Mouse (Mus musculus): ENCODE measurements around the gene Pycr2. TPM values are rescaled to one million over a fixed set of nuclear protein-coding genes. Genes with fewer than 3 reads are reported as not detected.

Pycr2 gene
- polyA plus RNA-seq, 1 experiment from 2014 or later: 46.0 TPM

DNA sequence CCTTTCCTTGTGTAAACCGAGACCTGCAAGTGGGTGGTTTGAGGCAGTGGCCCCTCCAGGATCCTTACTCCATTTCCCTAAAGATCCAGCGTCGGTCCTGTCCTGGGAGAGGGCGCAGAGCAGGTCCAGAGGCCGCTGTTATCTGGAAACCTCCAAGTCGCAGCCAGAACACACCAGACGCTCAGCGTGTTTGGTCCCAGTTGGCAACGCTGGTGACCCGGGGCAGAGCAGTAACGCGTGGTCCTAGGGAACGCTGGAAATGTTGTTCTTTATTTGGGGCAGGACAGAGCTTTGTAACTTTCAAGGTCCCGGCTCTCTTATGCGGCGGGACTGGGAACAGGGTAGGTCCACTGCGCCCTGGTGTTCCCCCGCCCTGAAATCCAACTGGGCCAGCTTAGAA is 37.6 kb downstream of the Pycr2 start:
- Histone ChIP-seq H3K27me3 (ENCODE audit: control insufficient read depth, insufficient read depth, low read length) (peaks cover 9% of the 10 kb centered on the region; the same call in 1 of the 2 replicates), H3K36me3 (ENCODE audit: control insufficient read depth, insufficient read depth, low read length) (peaks cover 3% of the 10 kb centered on the region), H3K4me2 (ENCODE audit: low read length) (peak overlapping the region; percentile 88), H3K27ac (replicated peaks in 1 of 2; ENCODE audit: control insufficient read depth in 1 of 2, insufficient read depth in 1 of 2, low read depth in 2 of 2, low read length in 2 of 2) (peak overlapping the region; percentile 86 to 88), H3K9ac (ENCODE audit: low read length) (peak overlapping the region; percentile 87), H3K4me1 (ENCODE audit: control insufficient read depth in 2 of 2, insufficient read depth in 2 of 2, low read length in 2 of 2) (peaks cover 25 to 40% of the 10 kb centered on the region in 2 experiments; a peak in 3 of 4 replicates), H3K4me3 (ENCODE audit: control insufficient read depth in 1 of 2, insufficient read depth in 1 of 2, low read depth in 1 of 2, low read length in 2 of 2) (peak overlapping the region; percentile 91 to 92), H3K9me3 (ENCODE audit: control insufficient read depth, low read length) (no peaks in the 10 kb centered on the region)
- WGBS: 2% methylated on average over 18 of the region's 18 CpGs
- no peak for ATAC-seq (ENCODE audit: insufficient number of reproducible peaks, insufficient read depth, low FRiP score, low read depth)

- Histone ChIP-seq H3K9ac (ENCODE audit: low read length) (peak within 1 kb of the TSS; percentile 87), H3K4me2 (ENCODE audit: low read length) (peak within 1 kb of the TSS; percentile 88), H3K27ac (replicated peaks in 1 of 2; ENCODE audit: control insufficient read depth in 1 of 2, insufficient read depth in 1 of 2, low read depth in 2 of 2, low read length in 2 of 2) (peak within 1 kb of the TSS; percentile 86 to 88), H3K4me3 (ENCODE audit: control insufficient read depth in 1 of 2, insufficient read depth in 1 of 2, low read depth in 1 of 2, low read length in 2 of 2) (peak within 1 kb of the TSS; percentile 91 to 92), H3K9me3 (ENCODE audit: control insufficient read depth, low read length) (no peaks in the 10 kb centered on the region), H3K27me3 (ENCODE audit: control insufficient read depth, insufficient read depth, low read length) (peaks cover 8% of the 10 kb centered on the region; the same call in 1 of the 2 replicates), H3K36me3 (ENCODE audit: control insufficient read depth, insufficient read depth, low read length) (peaks cover 9% of the 10 kb centered on the region), H3K4me1 (ENCODE audit: control insufficient read depth in 2 of 2, insufficient read depth in 2 of 2, low read length in 2 of 2) (peaks cover 25 to 40% of the 10 kb centered on the region in 2 experiments; a peak in 3 of 4 replicates)
- peak; percentile 45 for ATAC-seq (ENCODE audit: insufficient number of reproducible peaks, insufficient read depth, low FRiP score, low read depth)
- under 1% methylated on average over 68 of the region's 73 CpGs for WGBS
Measured at GRCm38 (mm10) chr1:180942166-180943031, 38.3 kb downstream of the Pycr2 start, which contains the start of gene Tmem63a. Tmem63a (plus strand) TSS chr1:180942344.

- H3K27ac ChIP-seq (replicated peaks in 1 of 2; ENCODE audit: control insufficient read depth in 1 of 2, insufficient read depth in 1 of 2, low read depth in 2 of 2, low read length in 2 of 2): peak overlapping the region; percentile 86 to 88; a peak in 3 of 4 replicates
- H3K4me1 ChIP-seq (ENCODE audit: control insufficient read depth in 2 of 2, insufficient read depth in 2 of 2, low read length in 2 of 2): peaks cover 25 to 40% of the 10 kb centered on the region in 2 experiments; a peak in 3 of 4 replicates
- H3K9ac ChIP-seq (ENCODE audit: low read length): peak overlapping the region; percentile 87
- peaks cover under 1% of the 10 kb centered on the region; the same call in 1 of the 2 replicates for H3K27me3 ChIP-seq (ENCODE audit: control insufficient read depth, insufficient read depth, low read length)
- H3K36me3 ChIP-seq (ENCODE audit: control insufficient read depth, insufficient read depth, low read length): peaks cover 15% of the 10 kb centered on the region
- 45% methylated on average over 11 of the region's 11 CpGs for WGBS
- H3K9me3 ChIP-seq (ENCODE audit: control insufficient read depth, low read length): no peaks in the 10 kb centered on the region
- H3K4me3 ChIP-seq (ENCODE audit: control insufficient read depth in 1 of 2, insufficient read depth in 1 of 2, low read depth in 1 of 2, low read length in 2 of 2): peak overlapping the region; percentile 91 to 92
- ATAC-seq (ENCODE audit: insufficient number of reproducible peaks, insufficient read depth, low FRiP score, low read depth): no peak
- peak overlapping the region; percentile 88 for H3K4me2 ChIP-seq (ENCODE audit: low read length)
Measured at GRCm38 (mm10) chr1:180943032-180943644, 39.0 kb downstream of the Pycr2 start.

DNA sequence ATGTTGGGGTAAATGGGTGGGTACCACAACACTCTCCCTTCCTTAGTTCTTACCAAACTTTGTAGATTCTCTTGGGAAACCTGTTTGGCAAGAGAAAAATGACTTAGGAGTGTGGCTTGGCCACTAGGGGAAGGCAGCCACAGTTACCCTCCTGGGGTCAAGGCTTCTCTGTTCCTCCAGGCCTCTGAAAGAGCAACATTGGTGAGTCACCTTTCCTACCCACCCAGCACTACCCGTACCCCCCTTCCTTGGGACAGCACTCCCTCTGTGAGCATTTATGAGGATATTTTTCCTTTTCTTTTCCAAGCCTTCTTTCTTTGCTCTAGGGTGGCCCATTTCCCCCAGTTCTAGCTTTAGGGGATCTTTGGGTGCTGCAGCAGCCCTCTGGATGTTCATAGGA is 39.8 kb downstream of the Pycr2 start:
- H3K4me2 ChIP-seq (ENCODE audit: low read length): no peak overlapping the region; the same call in 1 of the 2 replicates
- peaks cover 25 to 40% of the 10 kb centered on the region in 2 experiments; a peak in 3 of 4 replicates for H3K4me1 ChIP-seq (ENCODE audit: control insufficient read depth in 2 of 2, insufficient read depth in 2 of 2, low read length in 2 of 2)
- no peaks in the 10 kb centered on the region for H3K27me3 ChIP-seq (ENCODE audit: control insufficient read depth, insufficient read depth, low read length)
- peaks cover 23% of the 10 kb centered on the region for H3K36me3 ChIP-seq (ENCODE audit: control insufficient read depth, insufficient read depth, low read length)
- WGBS: 58% methylated on average over 1 of the region's 1 CpGs
- ATAC-seq (ENCODE audit: insufficient number of reproducible peaks, insufficient read depth, low FRiP score, low read depth): no peak
- H3K9ac ChIP-seq (ENCODE audit: low read length): no peak overlapping the region
- no peak overlapping the region for H3K27ac ChIP-seq (replicated peaks in 1 of 2; ENCODE audit: control insufficient read depth in 1 of 2, insufficient read depth in 1 of 2, low read depth in 2 of 2, low read length in 2 of 2)
- H3K4me3 ChIP-seq (ENCODE audit: control insufficient read depth in 1 of 2, insufficient read depth in 1 of 2, low read depth in 1 of 2, low read length in 2 of 2): no peak overlapping the region
- no peaks in the 10 kb centered on the region for H3K9me3 ChIP-seq (ENCODE audit: control insufficient read depth, low read length)

DNA sequence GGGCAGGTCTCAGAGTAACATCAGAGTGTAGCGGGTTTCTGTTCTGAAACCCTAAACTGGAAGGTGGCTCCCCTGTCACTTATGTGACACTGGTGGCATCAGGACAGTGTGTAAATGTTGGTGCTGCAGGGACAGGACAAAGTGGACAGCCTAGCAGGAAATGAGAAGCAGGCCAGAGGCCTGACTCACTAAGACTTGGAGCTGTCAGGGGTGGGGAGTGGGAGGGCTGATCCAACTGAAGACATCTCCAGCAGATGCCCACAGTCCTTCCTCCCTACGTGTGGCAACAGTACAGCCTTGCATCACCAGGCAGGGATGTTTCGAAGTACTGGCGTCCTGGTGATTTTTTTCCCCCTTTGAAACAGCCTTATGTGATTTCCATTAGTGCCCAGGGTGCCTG is 40.5 kb downstream of the Pycr2 start:
- H3K27me3 ChIP-seq (ENCODE audit: control insufficient read depth, insufficient read depth, low read length): no peaks in the 10 kb centered on the region
- H3K36me3 ChIP-seq (ENCODE audit: control insufficient read depth, insufficient read depth, low read length): peaks cover 29% of the 10 kb centered on the region
- H3K4me2 ChIP-seq (ENCODE audit: low read length): no peak overlapping the region
- H3K9ac ChIP-seq (ENCODE audit: low read length): no peak overlapping the region
- H3K9me3 ChIP-seq (ENCODE audit: control insufficient read depth, low read length): no peaks in the 10 kb centered on the region
- no peak overlapping the region for H3K4me3 ChIP-seq (ENCODE audit: control insufficient read depth in 1 of 2, insufficient read depth in 1 of 2, low read depth in 1 of 2, low read length in 2 of 2)
- WGBS: 79% methylated on average over 4 of the region's 4 CpGs
- peak overlapping the region in 1 of 2 experiments; percentile 4; a peak in 1 of 4 replicates for H3K27ac ChIP-seq (replicated peaks in 1 of 2; ENCODE audit: control insufficient read depth in 1 of 2, insufficient read depth in 1 of 2, low read depth in 2 of 2, low read length in 2 of 2)
- H3K4me1 ChIP-seq (ENCODE audit: control insufficient read depth in 2 of 2, insufficient read depth in 2 of 2, low read length in 2 of 2): peaks cover 25 to 40% of the 10 kb centered on the region in 2 experiments; a peak in 3 of 4 replicates
- no peak for ATAC-seq (ENCODE audit: insufficient number of reproducible peaks, insufficient read depth, low FRiP score, low read depth)

- Histone ChIP-seq H3K4me3 (ENCODE audit: control insufficient read depth in 1 of 2, insufficient read depth in 1 of 2, low read depth in 1 of 2, low read length in 2 of 2) (no peak overlapping the region), H3K9me3 (ENCODE audit: control insufficient read depth, low read length) (no peaks in the 10 kb centered on the region), H3K27ac (replicated peaks in 1 of 2; ENCODE audit: control insufficient read depth in 1 of 2, insufficient read depth in 1 of 2, low read depth in 2 of 2, low read length in 2 of 2) (peak overlapping the region; percentile 4 to 23; a peak in 3 of 4 replicates), H3K27me3 (ENCODE audit: control insufficient read depth, insufficient read depth, low read length) (no peaks in the 10 kb centered on the region), H3K4me1 (ENCODE audit: control insufficient read depth in 2 of 2, insufficient read depth in 2 of 2, low read length in 2 of 2) (peaks cover 25 to 40% of the 10 kb centered on the region in 2 experiments; a peak in 3 of 4 replicates), H3K36me3 (ENCODE audit: control insufficient read depth, insufficient read depth, low read length) (peaks cover 37% of the 10 kb centered on the region), H3K9ac (ENCODE audit: low read length) (0 out of 2 replicates have a peak overlapping the region, but pooled peaks have one; percentile 1), H3K4me2 (ENCODE audit: low read length) (peak overlapping the region; percentile 29)
- WGBS: 34% methylated on average over 20 of the region's 20 CpGs
- ATAC-seq (ENCODE audit: insufficient number of reproducible peaks, insufficient read depth, low FRiP score, low read depth): peak; percentile 40
Measured at GRCm38 (mm10) chr1:180945001-180945980, 41.2 kb downstream of the Pycr2 start.
